Mouse (Mus musculus) CH12.LX (cell line): ENCODE results near the gene Vti1a.

Source experiments
- MAFK ChIP-seq: IDR thresholded peaks from 2 replicates; pipeline ENCODE4 v1.6.1; 2011; ENCODE audit warnings: low read length, improper control_type of control experiment; ENCODE audit not compliant: insufficient replicate concordance
- ZMIZ1 ChIP-seq: IDR thresholded peaks from 2 replicates; pipeline ENCODE4 v1.6.1; 2012; ENCODE audit warnings: low read depth, mild to moderate bottlenecking, inconsistent platforms, low read length, improper control_type of control experiment

DNA sequence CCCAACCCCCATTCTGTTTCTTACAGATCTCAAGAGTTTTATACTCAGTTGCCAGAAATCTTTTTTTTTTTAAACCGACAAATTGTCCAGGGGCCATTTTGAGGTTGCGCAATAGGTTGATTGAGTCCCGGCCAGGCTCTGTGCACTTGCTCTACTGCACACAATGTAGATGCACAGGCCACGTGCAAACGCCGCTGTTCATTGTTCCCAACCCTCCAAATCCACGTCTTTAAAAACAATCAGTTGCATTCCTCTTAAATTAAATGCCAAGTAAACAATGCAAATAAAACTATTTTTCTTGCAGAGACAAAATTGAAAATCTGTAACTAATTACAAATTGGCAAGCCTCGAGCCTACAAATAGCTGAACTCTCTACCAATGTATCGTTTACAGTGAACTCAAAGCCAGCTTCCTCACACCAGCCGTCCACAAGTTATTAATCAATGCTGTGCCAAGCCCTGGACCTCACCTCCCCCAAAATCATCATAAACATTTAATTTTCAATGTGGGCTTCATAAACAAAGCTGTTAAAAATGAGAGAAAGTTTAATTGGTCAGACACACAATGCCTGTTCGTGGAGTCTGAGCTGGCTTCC is 244.1 kb downstream of the Vti1a start:
- TF ChIP-seq ZMIZ1 (no peak), MAFK (no peak)
